Mouse (Mus musculus): ENCODE measurements around the gene Slc5a3. TPM values are rescaled to one million over a fixed set of nuclear protein-coding genes. Genes with fewer than 3 reads are reported as not detected.
A peak's percentile ranks its signal among the peaks of the same experiment; 100 is the strongest.

Gene Slc5a3
- 10.0 and 10.2 TPM in 2 replicates for polyA plus RNA-seq (2016; fragmentation: Nextera tagmentation; extraction: Ambion mirVana)

- H3K27me3 ChIP-seq: no peaks in the 10 kb centered on the region
- peak within 1 kb of the TSS; percentile 96 for H3K4me3 ChIP-seq (replicated peaks)
- peak within 1 kb of the TSS; percentile 79 for H3K27ac ChIP-seq
- peaks cover 17% of the 10 kb centered on the region for H3K9me3 ChIP-seq
- peak within 1 kb of the TSS; percentile 89 for H3K9ac ChIP-seq (replicated peaks)
- H3K36me3 ChIP-seq: peaks cover 28% of the 10 kb centered on the region
- ATAC-seq (ENCODE audit: insufficient number of reproducible peaks, insufficient read depth, low FRiP score, low TSS enrichment, low read depth): peak; percentile 82
- under 1% methylated on average over 91 of the region's 99 CpGs for WGBS
- H3K4me2 ChIP-seq: peak within 1 kb of the TSS; percentile 84
- H3K4me1 ChIP-seq (replicated peaks): peaks cover 24% of the 10 kb centered on the region
Measured at GRCm38 (mm10) chr16:92057852-92058643, at the start of gene Slc5a3, which contains the start of the genes Mrps6 and Gm49711. Gene Slc5a3, plus strand, starts transcription at chr16:92058322. Gene Mrps6, plus strand, starts transcription at chr16:92058270. Gene Gm49711, plus strand, starts transcription at chr16:92058316.

DNA sequence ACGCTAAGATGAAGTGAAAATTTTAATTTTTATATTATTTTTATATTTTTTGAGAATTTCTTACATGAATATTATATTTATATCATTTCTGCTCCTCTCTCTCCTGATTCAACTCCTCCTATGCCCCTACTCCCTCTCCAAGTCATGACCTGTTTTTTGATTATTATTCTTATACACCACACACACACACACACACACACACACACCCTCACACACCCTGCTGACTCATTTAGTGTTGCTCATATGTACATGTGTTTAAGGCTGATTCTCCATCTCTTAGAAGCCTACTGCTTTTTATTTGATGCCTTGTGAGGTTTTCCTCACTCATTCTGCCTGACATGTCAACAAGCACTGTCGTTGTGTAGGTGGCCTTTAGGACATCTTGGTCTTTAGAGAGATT lies 48.5 kb upstream of the Slc5a3 start:
- no peaks in the 10 kb centered on the region for H3K27me3 ChIP-seq
- H3K4me2 ChIP-seq: no peak overlapping the region
- peaks cover 6% of the 10 kb centered on the region; the same call in 1 of the 2 replicates for H3K9me3 ChIP-seq
- H3K36me3 ChIP-seq: no peaks in the 10 kb centered on the region
- no peak overlapping the region for H3K4me3 ChIP-seq (replicated peaks)
- no peak overlapping the region for H3K9ac ChIP-seq (replicated peaks)
- H3K4me1 ChIP-seq (replicated peaks): no peaks in the 10 kb centered on the region
- 92% methylated on average over 2 of the region's 2 CpGs for WGBS
- no peak for ATAC-seq (ENCODE audit: insufficient number of reproducible peaks, insufficient read depth, low FRiP score, low TSS enrichment, low read depth)
- H3K27ac ChIP-seq: no peak overlapping the region

DNA sequence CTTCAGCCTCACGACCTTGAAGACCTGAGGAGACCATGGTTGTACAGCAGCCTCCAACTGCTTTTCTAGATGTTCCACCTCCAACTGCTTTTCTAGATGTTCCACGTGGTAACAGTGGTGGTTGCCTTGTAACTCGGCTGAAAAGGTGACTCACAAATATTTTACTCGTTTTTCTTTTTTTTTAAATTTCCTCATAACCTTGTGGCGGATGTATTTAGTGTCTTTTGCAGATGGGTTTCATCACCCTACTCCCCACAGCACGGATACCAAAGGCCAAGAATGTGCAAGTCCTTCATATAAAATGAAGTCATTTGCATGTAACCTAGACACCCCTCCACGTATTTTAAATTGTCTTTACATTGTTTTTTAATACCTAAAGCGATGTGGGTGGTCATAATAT lies 41.3 kb upstream of the Slc5a3 start:
- Histone ChIP-seq H3K9me3 (no peaks in the 10 kb centered on the region), H3K4me3 (replicated peaks) (no peak overlapping the region), H3K27ac (no peak overlapping the region), H3K9ac (replicated peaks) (no peak overlapping the region), H3K36me3 (no peaks in the 10 kb centered on the region), H3K4me1 (replicated peaks) (0 out of 2 replicates have a peak, but pooled peaks cover 8% of the 10 kb centered on the region), H3K27me3 (no peaks in the 10 kb centered on the region), H3K4me2 (no peak overlapping the region)
- ATAC-seq (ENCODE audit: insufficient number of reproducible peaks, insufficient read depth, low FRiP score, low TSS enrichment, low read depth): no peak
- 80% methylated on average over 8 of the region's 8 CpGs for WGBS

GRCm38 (mm10) chr16:92019141-92020118 lies 38.7 kb upstream of the Slc5a3 start:
- Histone ChIP-seq H3K4me3 (replicated peaks) (peak overlapping the region; percentile 33), H3K36me3 (no peaks in the 10 kb centered on the region), H3K9ac (replicated peaks) (peak overlapping the region; percentile 58), H3K4me1 (replicated peaks) (0 out of 2 replicates have a peak, but pooled peaks cover 8% of the 10 kb centered on the region), H3K27me3 (no peaks in the 10 kb centered on the region), H3K27ac (peak overlapping the region; percentile 35; the same call in 1 of the 2 replicates), H3K9me3 (no peaks in the 10 kb centered on the region), H3K4me2 (peak overlapping the region; percentile 54)
- no peak for ATAC-seq (ENCODE audit: insufficient number of reproducible peaks, insufficient read depth, low FRiP score, low TSS enrichment, low read depth)
- WGBS: 11% methylated on average over 26 of the region's 26 CpGs

GRCm38 (mm10) chr16:92021656-92022400 lies 36.3 kb upstream of the Slc5a3 start:
- no peak for ATAC-seq (ENCODE audit: insufficient number of reproducible peaks, insufficient read depth, low FRiP score, low TSS enrichment, low read depth)
- Histone ChIP-seq H3K4me1 (replicated peaks) (0 out of 2 replicates have a peak, but pooled peaks cover 8% of the 10 kb centered on the region), H3K9ac (replicated peaks) (no peak overlapping the region), H3K27ac (no peak overlapping the region), H3K4me3 (replicated peaks) (no peak overlapping the region), H3K27me3 (no peaks in the 10 kb centered on the region), H3K4me2 (no peak overlapping the region), H3K9me3 (no peaks in the 10 kb centered on the region), H3K36me3 (no peaks in the 10 kb centered on the region)
- 84% methylated on average over 12 of the region's 12 CpGs for WGBS

DNA sequence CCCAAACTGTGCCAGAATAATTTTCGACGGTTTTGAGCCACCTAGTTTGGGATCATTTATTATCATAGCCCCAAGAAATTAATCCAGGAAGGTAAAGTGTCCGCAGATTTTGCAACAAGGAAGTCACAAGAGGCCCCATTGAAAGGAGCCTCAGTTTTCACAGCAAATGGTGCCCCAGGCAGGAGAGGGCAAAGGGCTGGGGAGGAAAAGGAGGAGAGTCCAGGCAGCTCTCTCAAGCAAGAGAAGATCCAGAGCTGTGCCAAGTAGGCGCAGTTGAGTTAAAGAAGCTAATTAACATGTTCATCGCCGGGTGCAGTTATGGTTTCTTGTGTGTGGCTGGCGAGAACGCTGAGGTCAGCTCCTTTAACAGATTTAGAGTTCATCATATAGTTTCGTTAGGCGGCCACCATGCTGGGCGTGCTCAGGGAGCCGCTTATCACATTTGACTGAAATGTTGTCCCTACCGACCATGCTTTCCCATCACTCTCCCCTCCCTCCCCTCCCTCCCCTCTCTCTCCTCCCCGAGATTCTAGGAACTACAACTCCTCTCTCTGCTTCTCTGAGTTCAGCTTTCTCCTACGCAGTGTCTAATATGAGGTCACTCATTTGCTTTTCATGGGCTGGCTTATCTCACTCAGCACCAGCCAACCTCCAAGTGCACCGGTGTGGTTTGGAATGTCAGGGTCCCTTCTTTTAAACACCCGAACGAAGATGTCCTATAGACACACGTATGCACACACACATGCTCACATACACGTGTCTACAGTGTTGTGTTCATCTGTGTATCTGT lies 35.4 kb upstream of the Slc5a3 start:
- H3K9ac ChIP-seq (replicated peaks): no peak overlapping the region
- no peak for ATAC-seq (ENCODE audit: insufficient number of reproducible peaks, insufficient read depth, low FRiP score, low TSS enrichment, low read depth)

GRCm38 (mm10) chr16:92033286-92033685 lies 24.8 kb upstream of the Slc5a3 start:
- WGBS: 84% methylated on average over 3 of the region's 3 CpGs
- no peak for ATAC-seq (ENCODE audit: insufficient number of reproducible peaks, insufficient read depth, low FRiP score, low TSS enrichment, low read depth)
- Histone ChIP-seq H3K36me3 (no peaks in the 10 kb centered on the region), H3K4me1 (replicated peaks) (no peaks in the 10 kb centered on the region), H3K27me3 (no peaks in the 10 kb centered on the region), H3K4me3 (replicated peaks) (no peak overlapping the region), H3K27ac (no peak overlapping the region), H3K4me2 (no peak overlapping the region), H3K9me3 (no peaks in the 10 kb centered on the region), H3K9ac (replicated peaks) (no peak overlapping the region)

More for the DNA sequence above, 35.4 kb upstream of the Slc5a3 start:
- whole genome bisulfite sequencing: 70% methylated on average over 20 of the region's 20 CpGs
- no peaks in the 10 kb centered on the region for H3K36me3 ChIP-seq
- H3K4me1 ChIP-seq (replicated peaks): 0 out of 2 replicates have a peak, but pooled peaks cover 8% of the 10 kb centered on the region
- no peaks in the 10 kb centered on the region for H3K27me3 ChIP-seq
- no peak overlapping the region for H3K4me2 ChIP-seq
- no peaks in the 10 kb centered on the region for H3K9me3 ChIP-seq
- H3K27ac ChIP-seq: no peak overlapping the region
- no peak overlapping the region for H3K4me3 ChIP-seq (replicated peaks)

GRCm38 (mm10) chr16:92034676-92035075 lies 23.4 kb upstream of the Slc5a3 start:
- H3K9ac ChIP-seq (replicated peaks): no peak overlapping the region
- WGBS: 75% methylated on average over 5 of the region's 5 CpGs
- H3K4me1 ChIP-seq (replicated peaks): no peaks in the 10 kb centered on the region
- no peak overlapping the region for H3K4me3 ChIP-seq (replicated peaks)
- no peak overlapping the region for H3K4me2 ChIP-seq
- no peak for ATAC-seq (ENCODE audit: insufficient number of reproducible peaks, insufficient read depth, low FRiP score, low TSS enrichment, low read depth)
- 0 out of 2 replicates have a peak, but pooled peaks cover under 1% of the 10 kb centered on the region for H3K9me3 ChIP-seq
- no peak overlapping the region for H3K27ac ChIP-seq
- no peaks in the 10 kb centered on the region for H3K36me3 ChIP-seq
- H3K27me3 ChIP-seq: no peaks in the 10 kb centered on the region

DNA sequence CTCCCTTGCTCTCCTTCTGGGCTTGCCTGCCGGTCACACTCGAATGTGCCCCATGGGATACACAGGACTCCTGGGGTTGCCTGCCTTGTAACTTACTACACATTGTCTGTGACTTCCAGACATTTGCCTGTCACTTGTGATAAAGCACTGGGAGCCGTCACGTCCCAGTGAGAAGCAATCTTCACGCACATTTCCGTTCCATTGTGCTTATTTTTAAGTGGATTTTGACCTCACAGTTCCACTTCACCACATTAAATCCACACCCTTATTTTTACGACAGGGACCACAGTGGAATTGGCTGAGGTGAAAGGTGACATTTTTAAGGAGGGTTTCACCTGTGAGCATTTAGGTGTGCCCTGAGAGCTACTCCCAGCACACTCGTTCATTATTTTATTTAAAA lies 21.4 kb upstream of the Slc5a3 start:
- WGBS: 58% methylated on average over 8 of the region's 8 CpGs
- Histone ChIP-seq H3K4me3 (replicated peaks) (no peak overlapping the region), H3K4me2 (no peak overlapping the region), H3K27me3 (no peaks in the 10 kb centered on the region), H3K9me3 (peaks cover 5% of the 10 kb centered on the region; the same call in 1 of the 2 replicates), H3K9ac (replicated peaks) (no peak overlapping the region), H3K36me3 (no peaks in the 10 kb centered on the region), H3K4me1 (replicated peaks) (no peaks in the 10 kb centered on the region), H3K27ac (no peak overlapping the region)
- no peak for ATAC-seq (ENCODE audit: insufficient number of reproducible peaks, insufficient read depth, low FRiP score, low TSS enrichment, low read depth)

All from limb, embryonic 12.5 days (tissue).